Mouse (Mus musculus) 3134 (cell line): Measurements from ENCODE around the gene Ppp1r9b.

Experiments used
- DNase-seq: peaks from one replicate; pipeline ENCODE4 v3.0.0-alpha.2; 2011; ENCODE audit warnings: low spot score; ENCODE audit not compliant: insufficient read length; ENCODE audit errors: extremely low read depth

Gene Ppp1r9b

DNA sequence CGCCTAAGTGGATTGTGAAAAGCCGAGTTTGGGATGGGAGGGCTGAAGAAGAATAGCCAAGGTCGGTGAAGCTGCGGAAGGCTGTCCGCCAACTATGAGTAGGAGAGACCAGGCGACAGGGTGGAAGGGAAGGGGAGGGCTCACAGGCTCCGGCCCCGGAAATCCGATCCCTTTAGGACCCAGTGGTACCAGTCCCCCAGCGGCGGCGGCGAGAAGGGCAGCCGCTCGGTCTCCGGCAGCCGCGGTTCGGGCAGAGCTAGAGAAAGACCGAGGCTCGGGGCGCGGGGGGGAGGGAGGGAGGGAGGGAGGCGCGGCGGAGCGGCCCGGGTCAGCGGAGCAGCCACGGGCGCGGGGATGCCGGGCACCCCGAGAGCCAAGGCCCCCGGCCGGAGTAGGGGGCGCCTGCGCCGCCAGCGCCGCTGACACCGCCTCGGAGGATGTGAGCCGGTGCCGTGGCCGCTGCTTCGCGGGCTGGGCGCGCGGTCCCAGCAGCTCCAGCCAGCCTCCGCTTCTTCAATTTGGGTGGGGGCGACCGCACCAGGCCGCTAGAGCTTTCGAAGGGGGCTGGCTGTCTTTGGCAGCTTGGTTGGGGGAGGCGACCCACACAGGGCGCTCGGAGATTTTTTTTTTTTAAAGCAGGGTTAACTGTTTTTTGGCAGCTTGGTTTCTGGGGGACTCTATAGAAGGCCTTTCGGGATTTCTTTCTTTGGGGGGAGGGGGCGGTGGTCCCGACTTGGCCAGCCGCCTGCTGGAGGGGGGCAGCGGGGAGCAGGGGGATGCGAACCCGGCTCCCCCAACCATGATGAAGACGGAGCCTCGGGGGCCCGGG, at the start of gene Ppp1r9b:
TSS of gene Ppp1r9b (plus strand) at position 287 of the 829 bp plus-strand sequence.
- peak; percentile 89 for DNase-seq

DNA sequence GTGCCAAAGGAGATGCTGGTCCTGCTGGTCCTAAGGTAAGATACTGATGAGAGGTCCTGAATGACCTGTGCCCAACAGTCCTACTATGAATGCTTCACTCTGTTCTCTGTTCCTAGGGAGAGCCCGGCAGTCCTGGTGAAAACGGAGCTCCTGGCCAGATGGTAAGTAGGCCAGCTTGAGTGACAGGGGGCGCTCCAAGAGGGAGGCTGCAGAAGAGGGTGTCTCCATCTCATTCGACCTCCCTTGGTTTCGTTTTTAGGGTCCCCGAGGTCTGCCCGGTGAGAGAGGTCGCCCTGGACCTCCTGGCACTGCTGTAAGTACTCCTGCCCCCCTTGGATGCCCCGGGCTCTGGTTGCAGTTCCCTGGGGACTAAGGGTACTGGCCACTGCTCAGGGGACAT, 49.7 kb upstream of the Ppp1r9b start:
- DNase-seq, result no peak

DNA sequence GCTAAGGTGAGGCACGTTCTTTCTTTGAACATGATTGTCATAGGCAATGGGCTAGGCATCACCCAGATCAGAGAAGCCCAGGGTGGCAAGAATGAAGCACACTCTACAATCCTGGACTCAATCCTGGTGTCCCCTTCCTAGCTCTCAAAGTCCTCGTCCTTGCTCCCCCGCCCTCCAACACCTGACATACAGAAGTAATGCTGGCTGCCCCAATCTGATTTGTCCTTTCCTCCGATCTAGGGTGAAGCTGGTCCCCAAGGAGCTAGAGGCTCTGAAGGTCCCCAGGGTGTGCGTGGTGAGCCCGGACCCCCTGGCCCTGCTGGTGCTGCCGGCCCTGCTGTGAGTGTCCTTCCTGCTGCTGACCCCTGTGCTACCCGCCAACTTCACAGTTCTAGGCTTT, 49.1 kb upstream of the Ppp1r9b start:
- DNase-seq, result no peak

DNA sequence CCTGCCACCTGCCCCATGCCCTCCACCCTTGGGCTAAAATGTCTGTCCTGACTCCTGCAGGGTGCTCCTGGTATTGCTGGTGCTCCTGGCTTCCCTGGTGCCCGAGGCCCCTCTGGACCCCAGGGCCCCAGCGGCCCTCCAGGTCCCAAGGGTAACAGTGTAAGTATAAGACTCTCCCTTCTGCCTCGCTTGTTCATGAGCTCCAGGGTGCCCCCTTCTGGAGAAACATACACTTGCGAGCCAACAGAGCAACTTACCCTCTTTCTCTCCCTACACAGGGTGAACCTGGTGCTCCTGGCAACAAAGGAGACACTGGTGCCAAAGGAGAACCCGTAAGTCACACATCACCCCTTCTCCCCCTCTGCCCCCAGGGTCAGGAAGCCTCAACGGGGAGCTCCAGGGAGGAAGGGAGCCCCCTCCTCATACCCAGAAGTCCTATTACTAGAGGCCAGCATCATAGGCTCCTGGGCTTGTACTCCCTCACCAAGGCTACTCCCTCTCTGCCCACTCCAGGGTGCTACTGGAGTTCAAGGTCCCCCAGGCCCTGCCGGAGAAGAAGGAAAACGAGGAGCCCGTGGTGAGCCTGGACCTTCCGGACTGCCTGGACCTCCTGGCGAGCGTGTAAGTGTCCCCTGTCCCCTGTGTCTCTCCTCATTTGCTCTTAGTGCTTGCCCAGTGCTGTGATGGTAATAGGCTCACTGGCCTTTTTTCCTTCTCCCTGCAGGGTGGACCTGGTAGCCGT, 48.4 kb upstream of the Ppp1r9b start:
- DNase-seq, result peak; percentile 57

DNA sequence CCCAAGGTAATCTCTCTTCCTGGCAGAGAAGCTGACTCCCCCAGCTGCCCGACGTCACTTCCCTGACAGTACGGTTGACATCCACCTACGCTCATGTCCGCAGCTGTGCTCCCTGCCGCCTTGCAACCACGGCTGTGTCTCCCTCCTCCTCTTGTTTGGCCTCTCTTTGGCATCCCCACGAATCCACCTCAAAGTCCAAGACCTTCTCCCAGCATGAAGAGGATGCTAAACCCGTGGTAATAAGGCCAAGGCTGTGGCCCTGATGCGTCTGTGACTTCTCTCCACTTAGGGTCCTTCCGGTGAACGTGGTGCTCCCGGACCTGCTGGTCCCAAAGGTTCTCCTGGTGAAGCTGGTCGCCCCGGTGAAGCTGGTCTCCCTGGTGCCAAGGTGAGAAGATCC, 47.8 kb upstream of the Ppp1r9b start:
- DNase-seq, result no peak

DNA sequence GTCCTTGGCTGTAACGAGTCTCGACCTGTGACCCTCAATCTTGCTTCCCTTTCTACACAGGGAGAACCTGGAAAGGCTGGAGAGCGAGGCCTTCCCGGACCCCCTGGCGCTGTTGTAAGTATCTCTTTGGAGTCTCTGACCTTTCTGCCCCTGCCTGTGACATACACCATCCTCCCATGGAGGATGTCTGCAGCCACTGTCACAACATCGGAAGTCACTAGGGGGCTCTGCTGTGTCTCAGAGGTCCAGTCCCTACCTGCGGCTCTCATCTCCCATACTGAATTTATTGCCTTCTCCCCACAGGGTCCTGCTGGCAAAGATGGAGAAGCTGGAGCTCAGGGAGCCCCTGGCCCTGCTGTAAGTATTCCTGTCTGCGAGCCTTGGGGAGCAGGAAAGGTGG, 46.5 kb upstream of the Ppp1r9b start:
- DNase-seq, result no peak

DNA sequence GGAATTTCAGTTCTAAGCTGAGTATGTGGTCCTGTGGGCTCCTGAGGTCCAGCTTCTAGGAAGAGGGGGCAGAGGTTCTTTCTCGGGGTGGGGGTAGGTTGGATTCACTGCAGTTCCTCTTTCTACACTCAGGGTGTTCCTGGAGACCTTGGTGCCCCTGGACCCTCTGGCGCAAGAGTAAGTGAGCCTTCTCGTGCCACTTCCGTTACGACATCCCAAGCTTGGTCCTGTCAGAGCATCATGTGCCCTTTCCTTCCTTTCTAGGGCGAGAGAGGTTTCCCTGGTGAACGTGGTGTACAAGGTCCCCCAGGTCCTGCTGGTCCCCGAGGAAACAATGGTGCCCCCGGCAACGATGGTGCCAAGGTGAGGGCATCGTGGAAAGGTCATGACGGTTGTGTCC, 45.6 kb upstream of the Ppp1r9b start:
- no peak for DNase-seq

DNA sequence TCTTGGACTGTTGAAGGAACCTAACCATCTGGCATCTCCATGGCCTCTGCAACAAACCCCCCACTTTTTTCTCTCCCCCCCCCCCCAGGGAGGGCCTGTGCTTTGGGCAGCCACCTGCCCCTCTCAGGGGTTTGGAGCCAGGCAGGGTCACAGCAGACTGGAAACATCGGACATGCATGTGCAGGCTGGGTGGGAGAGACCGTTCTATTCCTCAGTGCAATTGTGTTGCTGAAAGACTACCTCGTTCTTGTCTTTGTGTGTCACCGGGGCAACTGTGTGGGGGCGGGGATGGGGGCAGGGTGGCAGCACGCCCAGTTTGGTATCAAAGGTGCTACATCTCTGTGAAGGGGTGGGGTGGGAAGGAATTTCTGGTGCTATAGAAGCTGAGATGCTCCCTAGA, 38.7 kb upstream of the Ppp1r9b start:
- no peak for DNase-seq

DNA sequence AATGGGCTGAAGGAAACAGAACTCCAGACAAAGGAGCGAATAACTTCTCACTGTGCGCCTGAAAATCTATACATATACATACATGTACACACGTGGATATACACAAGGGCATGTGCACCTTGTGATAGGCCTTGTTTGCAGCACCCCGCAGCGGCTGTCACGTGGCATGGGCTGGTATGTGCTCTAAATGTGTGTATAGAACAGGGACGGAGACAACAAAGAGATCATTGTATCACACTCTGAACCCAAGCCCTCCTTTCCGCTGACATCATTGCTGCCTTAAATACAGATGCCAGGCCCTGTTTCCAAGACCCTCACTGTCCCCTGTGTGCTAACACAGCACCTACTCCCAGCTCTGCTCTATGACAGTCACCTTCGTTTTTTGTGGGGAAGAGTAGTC, 35.7 kb upstream of the Ppp1r9b start:
- DNase-seq, result no peak

DNA sequence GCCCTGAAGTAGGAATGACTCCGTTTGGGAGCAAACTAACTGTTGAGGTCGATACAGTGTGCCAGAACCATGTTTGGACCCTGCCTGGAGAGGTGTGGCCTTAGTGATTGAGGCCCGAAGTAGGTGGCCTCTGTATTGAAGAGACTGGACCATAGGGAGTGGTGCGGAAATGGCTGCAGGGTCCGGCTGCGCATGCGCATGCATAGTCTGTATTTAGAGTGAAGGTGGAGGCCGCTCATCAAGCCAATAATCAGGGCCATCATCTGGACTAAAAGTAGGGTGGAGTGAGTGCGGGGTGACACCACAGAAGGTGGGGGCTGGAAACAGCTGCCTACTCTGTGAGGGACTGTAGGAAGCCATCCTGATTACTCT, 33.2 kb upstream of the Ppp1r9b start:
- DNase-seq, result no peak

DNA sequence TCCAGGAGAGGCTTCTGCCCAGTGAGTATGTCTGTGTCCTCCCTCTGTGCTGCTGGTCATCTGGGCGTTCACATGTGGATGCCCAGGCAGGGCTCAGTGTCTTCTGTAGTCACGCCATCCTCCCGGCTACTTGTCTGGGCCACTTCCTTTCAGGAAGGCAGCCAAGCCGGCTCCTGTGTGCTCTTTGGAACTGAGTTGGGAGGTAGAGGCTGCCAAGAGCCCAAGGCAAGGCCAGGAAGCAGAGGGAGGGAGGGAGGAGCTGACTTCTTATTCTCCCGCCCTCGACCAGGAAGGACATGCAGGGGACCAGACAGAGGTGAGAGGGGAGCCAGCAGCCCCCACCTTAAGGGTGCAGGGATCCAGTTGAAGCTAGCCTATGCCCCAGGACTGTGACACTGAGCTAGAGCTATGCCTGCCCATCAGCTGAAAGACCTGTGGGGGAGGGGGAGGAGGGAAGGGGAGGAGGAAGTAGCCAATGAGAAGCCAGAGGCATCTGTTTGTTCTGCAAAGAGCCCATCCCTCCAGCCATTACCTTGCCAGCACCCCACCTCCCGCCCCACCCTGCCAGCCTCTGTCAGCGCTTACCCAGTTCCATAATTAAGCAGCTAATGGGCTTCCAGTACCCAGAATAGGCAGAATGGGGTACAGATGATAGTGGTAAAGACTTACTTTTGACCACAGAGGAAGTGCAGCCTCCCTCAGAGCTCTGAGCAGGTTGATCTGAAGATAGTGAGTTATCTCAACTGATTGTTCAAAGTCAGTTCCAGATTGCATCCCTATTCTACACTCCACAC, 32.6 kb upstream of the Ppp1r9b start:
- DNase-seq, result peak; percentile 94

DNA sequence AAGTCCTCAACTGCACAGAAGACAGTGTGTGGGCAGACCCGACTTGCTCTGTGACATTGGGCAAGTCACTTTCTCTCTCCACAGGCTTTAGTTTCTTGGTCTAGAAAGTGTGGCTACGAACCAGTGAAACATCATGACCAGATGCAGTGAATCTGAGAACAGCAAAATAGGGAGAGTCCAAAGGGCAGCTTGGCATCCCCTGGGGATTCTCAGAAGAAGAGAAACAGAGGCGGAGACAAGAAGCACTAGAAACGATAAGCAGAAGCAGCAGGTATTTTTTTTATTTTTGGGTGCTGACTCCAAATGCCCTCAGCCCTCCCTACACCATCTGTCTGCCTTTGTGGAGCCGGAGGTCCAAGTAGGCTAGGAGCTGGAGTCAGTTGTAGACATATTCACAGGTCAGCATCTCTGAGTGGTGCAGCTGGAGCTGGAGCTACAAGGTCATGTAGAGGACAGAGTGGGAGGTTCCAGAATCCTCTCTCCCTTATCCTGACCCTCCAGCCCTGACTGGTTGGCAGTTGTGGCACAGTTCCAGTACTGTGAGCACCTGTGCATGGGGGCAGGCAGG, 28.2 kb upstream of the Ppp1r9b start:
- no peak for DNase-seq

DNA sequence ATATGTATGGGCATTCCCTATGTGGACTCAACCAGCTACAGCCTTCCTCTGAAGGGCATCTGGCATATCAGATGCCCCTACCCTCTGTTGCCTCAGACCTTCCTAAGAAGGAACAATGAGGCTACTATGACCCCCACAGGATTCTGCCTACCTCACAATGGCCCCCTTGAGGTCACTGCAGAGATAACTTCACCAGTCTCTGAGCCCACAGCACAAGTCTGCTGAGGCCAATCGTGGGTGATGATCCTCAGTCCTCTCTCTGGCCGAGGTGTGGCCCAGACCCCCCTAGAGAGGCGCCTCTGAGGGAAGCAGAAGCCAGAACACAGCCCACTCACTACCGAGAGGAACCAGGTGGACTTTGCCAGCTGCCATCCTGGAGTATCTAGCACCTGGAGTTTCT, 23.4 kb upstream of the Ppp1r9b start, which contains the start of gene Hils1:
TSS of gene Hils1 (plus strand) at position 175 of the 400 bp plus-strand sequence.
- DNase-seq, result no peak

DNA sequence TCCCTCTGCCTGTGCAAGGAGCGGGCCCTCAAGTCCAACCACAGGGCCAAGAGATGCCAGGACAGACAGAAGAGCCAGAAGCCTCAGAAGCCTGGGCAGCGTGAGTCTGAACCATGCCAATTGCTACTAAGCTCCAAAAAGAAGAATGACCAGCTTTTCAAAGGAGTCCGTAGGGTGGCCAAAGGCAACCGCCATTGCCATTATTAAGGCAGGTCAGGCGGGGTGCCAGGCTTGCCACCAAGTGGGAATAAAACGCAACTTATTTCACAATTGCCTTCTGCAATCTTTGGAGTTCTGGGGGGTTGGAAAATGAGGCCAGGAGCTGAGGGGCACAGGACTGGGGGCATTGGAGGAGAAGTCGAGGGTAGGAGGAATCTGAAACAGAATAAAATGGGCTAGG, 22.6 kb upstream of the Ppp1r9b start:
- no peak for DNase-seq

DNA sequence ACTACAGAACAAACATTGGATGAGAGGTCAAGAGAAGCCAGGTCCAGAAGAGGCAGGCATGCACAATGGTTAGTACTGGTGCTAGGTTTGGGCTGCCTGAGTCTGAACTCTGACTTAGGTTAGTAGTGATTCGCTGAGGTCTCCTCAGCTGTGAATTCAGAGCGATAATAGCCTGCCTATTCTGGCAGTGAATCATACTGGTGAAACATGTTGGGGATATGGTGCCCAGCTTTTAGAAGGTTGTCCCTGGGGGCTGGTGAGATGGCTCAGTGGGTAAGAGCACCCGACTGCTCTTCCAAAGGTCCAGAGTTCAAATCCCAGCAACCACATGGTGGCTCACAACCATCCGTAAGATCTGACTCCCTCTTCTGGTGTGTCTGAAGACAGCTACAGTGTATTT, 21.1 kb upstream of the Ppp1r9b start:
- peak; percentile 57 for DNase-seq

DNA sequence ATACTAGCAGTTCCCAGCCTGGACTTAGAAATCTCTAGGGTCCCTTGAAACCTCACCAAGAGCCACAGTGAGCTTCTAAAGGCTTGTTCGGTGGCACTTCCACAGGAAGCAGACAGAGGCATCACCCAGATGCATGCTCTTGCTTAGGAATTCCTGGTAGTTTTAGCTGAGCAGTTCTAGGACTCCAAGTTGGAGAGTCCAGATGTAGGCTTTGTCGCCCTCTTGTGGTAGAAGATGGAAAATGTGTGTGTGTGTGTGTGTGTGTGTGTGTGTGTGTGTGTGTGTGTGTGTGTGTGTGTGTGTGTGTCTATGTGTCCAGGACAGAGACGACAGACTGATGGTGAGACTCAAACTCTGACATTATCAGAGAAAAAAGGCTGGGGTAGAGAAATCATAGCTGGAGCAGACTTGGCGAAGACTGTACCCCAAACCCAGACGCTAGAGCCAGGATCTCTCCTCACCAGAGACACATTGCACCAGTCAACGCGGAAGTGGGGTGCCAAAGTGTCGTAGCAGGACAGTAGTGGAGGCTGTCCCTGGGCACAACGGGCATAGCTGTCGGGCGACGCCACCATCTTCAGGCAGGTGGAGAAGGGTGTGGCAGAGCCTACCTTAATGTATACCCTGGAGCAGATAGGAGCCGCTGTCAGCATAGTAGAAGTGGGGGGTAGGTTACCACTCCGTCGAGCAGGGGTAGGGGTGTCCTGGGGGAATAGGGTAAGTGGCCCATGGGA, 20.5 kb upstream of the Ppp1r9b start:
- peak; percentile 68 for DNase-seq

DNA sequence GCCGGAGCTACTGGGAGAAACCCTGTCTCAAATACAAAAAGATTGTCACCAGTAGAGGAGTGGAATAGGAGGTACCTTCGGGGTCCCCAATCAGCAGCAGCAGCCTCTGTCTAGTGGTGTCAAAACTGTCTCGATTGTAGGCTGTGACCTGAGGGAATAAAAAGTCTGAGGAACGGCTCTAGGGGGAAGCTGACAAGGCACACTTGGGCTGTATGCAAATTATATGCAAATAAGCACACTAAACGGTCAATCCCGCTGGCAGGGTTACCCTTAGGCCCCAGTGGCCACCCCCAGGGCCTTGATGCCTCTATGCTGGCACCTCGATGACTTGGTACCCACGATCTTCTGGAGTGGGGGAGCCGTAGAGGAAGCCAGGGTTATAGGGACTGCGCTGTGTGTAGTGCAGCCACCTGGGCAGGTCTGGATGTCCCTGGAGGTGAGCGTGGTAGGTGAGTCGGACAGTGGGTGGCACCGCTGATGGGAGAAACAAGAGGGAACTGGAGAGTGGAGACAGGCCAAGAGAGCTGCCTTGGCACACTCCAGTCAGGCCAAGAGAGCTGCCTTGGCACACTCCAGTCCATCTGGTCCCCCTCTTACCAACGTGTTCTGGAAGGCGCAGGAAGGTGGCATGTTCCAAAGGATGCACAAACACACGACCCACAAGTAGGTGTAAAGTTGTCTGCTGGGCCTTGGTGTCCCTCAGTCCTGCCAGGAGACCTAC, 18.8 kb upstream of the Ppp1r9b start:
- no peak for DNase-seq

DNA sequence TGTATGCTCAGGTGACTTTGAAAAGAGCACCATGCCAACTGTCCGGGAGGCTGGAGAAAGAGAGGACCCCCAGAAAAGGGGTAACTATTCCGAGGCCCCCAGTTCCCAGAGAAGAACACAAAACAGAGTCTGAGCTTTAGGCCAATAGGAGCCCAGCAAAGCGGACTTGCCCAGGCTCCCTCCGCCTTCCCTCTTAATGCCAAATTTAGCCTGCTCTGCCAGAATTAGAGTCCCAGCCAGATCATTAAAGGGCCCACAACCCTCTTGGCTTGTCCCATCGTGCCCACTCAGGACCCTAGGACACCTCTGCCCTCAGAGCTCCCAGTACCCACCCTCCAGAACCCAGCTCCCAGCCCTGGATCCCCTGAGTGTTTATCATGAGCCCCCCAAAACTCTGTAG, 17.9 kb upstream of the Ppp1r9b start:
- no peak for DNase-seq

DNA sequence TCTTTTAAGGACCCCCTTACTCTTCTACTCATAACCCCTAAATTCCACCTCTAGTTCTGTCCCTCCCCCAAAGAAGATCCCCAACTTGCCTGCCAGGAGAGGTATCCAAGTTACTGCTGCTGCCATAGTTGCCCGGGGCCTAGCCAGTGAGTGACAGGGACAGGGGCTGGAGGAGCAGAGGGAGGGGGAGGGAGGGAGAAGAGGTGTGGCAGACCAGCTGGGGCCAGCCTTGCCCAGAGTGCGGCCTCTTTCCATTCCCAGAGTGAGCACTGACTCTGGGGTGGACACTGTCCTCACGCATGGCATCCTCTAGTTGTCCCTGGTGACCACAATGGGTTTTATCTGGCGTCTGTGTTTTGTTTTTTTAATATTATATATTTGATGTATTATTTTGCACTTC, 17.5 kb upstream of the Ppp1r9b start:
- no peak for DNase-seq

DNA sequence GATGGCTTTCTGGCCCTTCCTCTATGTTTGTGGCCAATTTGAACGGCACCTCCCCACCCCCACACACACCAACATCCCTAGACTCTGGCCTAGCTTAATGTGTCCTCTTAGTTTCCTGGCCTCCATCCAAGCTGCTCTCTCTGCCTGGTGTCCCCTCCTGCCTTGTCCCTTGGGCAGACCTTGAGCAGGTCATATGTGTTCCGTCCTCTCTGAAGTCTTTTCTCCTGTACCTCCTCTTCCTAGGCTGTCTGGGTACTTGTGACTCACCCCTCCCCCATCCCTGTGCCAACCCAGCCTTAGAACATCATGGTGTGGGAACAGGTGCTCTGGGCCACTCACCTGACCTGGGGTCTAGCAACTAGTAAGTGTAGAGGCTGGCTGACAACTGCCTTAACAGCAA, 15.9 kb upstream of the Ppp1r9b start:
- no peak for DNase-seq
